Mouse (Mus musculus) erythroblast, embryonic 14.5 days (primary cell): ENCODE results near the gene Myl9.

Experiments
- GATA1 ChIP-seq: IDR thresholded peaks from 2 replicates; pipeline ENCODE4 v1.6.1; 2012; ENCODE audit warnings: low read length, inconsistent platforms, mixed read lengths
- TAL1 ChIP-seq: IDR thresholded peaks from 3 replicates; pipeline ENCODE4 v1.6.1; 2012; ENCODE audit warnings: low read length, inconsistent platforms, mixed read lengths

DNA sequence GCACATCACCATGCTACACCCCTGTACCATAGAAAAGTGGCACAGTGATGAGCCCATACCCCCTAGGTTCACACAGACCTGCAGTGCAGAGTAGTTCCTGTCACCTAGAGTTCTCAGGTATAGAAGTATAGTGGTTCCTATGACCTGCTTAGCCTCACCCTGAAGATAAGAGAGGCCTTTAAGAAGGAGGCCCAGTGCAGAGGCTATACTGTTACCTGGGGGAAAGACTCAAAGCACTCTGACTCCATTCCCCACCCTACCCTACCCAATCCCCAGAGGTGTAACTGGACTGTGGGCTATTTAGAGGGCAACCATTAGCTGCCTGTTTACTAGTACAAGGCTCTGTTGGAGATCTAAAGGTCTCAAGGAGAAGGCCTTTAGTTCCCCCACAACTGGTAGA lies 43.6 kb upstream of the Myl9 start:
- TF ChIP-seq GATA1, result no peak
- no peak for TF ChIP-seq TAL1
